Mouse (Mus musculus) kidney, adult 11 months (tissue): ENCODE data around the gene Capn3.

Source experiments
- DNase-seq: peaks from one replicate; pipeline ENCODE4 v3.0.0; 2022

Capn3 gene

GRCm38 (mm10) chr2:120455719-120456118, at the start of gene Capn3:
Gene Capn3, plus strand, starts transcription at chr2:120456019.
- DNase-seq = no peak

DNA sequence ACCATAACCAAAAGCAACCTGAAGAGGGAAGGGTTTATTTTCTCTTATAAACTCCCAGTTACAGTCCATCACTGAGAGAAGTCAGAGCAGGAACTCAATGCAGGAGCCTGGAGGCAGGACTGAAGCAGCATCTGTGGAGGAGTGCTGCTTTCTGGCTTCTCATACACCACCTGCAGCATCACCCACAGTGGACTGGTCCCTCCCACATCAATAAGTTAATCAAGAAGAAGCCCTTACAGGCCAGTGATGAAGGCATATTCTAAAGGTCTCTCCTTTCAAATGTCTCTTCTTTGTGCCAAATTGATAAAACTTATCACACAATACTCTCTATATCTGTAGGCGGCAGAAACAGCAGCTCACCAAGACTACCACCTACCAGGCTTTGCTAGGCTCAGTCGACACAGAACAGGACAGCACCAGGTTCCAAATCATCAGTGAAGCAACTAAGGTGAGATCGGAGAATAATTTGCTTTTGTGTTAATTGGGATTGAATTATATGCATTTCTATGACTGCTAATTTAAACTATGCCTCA, 44.7 kb upstream of the Capn3 start:
- DNase-seq = no peak

GRCm38 (mm10) chr2:120414113-120414512, 41.7 kb upstream of the Capn3 start:
- no peak for DNase-seq

- DNase-seq = no peak
These were observed 40.9 kb upstream of the Capn3 start for GRCm38 (mm10) chr2:120414738-120415414.

DNA sequence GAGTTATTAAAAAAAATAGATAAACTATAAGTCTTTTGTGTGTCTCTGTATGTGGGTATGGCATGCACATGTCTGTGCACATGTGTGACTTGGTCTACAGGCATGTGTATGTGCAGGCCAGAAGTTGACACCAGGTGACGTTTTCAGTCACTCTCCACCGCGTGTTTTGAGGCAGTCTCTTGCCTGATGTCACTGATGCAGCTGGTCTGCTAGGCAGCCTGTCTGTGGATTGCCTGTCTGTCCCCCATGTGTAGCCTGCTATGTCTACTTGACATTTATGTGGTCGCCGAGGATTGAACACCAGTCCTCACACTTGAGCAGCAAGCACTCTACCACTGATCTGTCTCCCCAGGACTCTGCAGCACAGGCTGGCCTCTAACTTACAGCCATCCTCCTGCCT, 31.4 kb upstream of the Capn3 start:
- no peak for DNase-seq

GRCm38 (mm10) chr2:120444486-120444885, 11.3 kb upstream of the Capn3 start:
- no peak for DNase-seq

DNA sequence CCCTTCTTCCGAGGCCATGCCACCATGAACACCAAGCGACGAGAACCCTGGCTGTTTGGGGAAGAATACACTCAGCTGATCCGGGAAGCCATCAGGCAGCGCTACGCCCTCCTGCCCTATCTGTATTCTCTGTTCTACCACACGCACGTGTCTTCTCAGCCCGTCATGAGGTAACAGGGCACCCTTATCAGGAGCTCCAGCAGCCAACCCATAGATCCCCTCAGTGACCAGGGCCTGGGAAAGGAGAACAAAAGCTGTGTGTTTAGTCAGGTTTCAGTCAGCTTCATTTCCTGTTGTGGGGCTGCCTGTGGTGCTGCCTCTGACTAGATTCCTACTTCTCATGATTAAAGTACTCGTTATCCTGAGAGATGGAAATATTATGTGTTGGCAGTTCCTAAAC, 9.4 kb upstream of the Capn3 start:
- no peak for DNase-seq

- no peak for DNase-seq
These were observed 8.5 kb upstream of the Capn3 start for GRCm38 (mm10) chr2:120447306-120447705.

DNA sequence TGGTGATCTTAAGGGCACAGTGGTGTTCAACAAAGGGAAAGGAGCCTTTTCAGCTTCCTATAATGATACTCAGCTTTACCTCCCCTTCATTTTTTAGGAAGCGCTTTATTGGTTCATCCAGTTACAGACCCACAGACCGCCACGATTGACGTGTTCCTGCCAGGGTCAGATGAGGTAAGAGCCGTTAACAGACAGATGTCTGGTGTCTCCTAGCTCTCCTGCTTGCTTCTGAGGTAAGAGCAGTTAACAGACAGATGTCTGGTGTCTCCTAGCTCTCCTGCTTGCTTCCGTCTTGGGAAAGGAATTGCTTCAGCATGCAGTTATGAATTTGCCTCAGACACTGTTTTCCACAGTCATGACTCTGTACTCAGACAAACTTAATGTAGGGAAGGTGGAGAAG, 5.1 kb upstream of the Capn3 start:
- no peak for DNase-seq

DNA sequence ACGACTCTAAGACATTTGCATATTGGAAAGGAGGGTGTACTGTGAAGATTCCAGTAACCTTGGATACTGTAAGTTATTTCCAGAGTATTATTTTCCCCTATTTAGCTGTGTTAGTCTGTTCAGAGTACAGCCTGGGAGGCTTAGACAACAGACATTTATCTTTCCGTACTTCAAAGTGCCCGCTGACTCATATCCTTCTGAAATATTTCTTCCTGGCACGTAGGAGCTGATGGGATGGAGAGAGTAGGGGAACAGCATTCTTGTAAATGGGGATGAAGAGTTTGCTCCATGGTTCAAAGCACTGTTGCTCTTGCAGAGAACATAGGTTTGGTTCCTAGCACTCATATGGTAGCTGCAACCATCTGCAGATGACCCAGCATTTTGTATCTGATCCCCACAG, 3.2 kb upstream of the Capn3 start:
- DNase-seq = no peak

- DNase-seq = no peak
These were observed 832 bp upstream of the Capn3 start for GRCm38 (mm10) chr2:120454987-120455386.

GRCm38 (mm10) chr2:120460216-120460615, 4.4 kb downstream of the Capn3 start:
- no peak for DNase-seq

- DNase-seq = no peak
These were observed 7.5 kb downstream of the Capn3 start for GRCm38 (mm10) chr2:120463328-120463727.

DNA sequence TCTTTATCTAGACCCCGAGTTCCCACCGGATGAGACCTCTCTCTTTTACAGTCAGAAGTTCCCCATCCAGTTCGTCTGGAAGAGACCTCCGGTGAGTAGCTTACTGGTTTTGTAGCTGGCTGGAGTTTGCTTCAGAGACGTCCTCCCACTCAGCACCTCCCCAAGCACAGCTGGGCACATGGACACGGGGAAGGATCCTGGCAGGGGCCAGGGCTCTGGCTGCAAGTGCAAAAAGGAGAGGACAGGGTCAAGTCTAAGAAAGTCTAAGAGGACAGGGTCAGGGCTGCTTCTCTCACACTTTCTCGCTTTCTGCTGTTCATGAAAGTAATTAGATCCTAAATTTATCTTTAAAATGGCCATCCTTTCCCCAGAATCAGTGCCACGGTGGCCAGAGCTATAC, 8.3 kb downstream of the Capn3 start:
- DNase-seq = no peak

DNA sequence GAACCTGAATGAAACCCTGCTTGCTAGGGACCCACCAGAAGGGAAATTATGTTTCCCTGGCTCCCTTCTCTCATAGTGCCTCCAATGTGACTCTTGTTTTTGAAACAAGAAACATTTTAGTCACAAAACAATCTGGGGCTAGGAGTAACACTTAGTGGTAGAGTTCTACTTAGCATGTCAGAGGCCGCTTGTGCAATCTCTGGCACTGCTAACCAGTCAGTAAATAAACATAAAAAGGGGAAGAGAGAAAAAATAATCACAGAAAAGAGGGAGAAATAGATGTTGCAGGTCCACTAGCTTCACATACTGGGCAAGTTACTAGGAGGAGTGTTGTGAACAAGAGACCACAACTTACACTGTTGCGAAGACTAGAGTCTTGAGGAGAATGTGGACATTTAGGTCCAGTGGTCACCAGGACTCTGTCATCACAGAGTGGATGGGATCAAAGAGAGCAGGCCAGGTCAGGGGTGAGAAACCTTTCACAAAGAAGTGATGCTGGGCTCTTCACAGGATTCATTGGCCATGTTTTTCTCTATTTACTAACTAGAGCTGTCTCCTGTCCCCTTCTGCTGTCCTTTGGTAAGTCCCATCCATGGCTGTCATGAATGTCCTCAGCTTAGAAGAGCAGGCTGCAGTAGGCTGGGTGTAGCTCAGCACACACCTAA, 9.0 kb downstream of the Capn3 start:
- DNase-seq = no peak

DNA sequence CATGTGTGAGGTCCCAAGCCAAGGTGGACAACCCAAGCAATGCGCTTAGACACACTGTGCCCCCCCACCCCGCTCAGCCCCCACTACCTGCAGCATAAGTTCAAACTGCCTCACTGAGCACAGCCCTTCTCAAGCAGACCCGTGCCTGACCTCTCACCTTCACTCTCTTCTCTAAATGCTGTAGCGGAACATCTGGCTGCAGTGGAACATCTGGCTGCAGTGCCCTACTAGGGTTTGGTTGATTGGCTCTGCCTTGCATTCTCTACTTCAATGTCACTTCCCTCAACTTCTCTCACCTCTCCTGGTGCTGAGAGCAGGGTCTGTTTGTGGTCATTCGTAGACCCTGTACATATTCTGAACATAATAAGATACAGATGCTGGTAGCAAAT, 9.6 kb downstream of the Capn3 start:
- no peak for DNase-seq

DNA sequence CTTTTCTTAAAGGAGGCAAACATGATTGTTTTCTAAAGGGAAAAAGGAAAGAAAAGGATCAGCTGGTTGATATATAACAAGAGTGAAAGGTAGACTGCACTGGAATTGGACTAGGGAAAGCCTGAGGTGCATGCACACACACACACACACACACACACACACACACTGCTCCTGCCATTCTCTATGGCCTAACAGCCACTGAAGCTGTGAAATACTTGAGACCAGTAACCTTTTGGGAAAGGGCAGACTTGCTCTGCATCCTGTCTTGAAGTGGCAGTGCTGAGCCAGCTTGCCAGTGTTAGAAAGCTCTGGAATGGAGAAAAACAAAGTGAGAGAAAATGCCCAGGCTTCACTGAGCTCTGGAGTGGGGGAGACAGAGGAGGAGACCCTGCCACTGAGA, 12.2 kb downstream of the Capn3 start:
- DNase-seq = no peak

DNA sequence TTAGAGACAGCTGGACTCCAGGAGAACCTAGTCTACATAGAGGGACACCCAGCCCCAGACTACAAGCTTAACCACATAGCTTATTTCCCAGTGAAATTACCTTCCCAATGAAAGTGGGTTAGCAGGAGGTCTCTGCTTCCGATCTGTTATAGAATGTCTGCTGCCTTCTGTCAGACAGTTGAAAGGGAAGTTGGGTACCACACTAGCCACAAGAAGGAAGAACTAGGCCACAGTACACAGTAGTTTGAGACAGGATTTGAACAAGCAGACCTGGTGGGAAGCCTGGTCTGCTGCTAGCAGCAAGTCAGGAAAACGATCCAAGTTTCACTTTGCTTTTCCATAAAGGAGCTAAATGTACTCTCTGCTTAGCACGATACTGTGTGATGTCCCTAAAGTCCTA, 13.4 kb downstream of the Capn3 start:
- DNase-seq = no peak

GRCm38 (mm10) chr2:120469715-120470114, 13.9 kb downstream of the Capn3 start:
- no peak for DNase-seq

DNA sequence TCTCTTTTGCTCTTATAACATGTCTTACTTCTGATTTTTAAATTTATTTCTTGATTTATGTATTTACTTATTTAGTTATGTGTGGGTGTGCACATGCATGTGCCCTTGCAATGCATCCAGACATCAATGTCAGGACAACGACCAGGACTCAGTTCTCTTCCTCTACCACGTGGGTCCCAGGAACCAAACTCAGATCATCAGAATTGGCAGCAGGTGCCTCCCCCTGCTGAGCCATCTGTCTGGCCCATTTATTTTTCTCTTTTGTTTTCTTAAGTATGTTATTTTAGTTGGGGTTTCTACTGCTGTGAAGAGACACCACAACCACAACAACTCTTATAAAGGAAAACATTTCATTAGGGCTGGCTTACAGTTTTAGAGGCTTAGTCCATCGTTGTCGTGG, 15.0 kb downstream of the Capn3 start:
- DNase-seq = no peak

- DNase-seq = no peak
These were observed 20.7 kb downstream of the Capn3 start for GRCm38 (mm10) chr2:120476277-120477087.

GRCm38 (mm10) chr2:120478600-120478999, 22.8 kb downstream of the Capn3 start:
- peak; percentile 79 for DNase-seq

- DNase-seq = no peak
These were observed 26.1 kb downstream of the Capn3 start for GRCm38 (mm10) chr2:120481921-120482320.
